Mouse (Mus musculus) liver, embryonic 14.5 days (tissue): ENCODE results near the gene Galm. TPM values are rescaled to one million over a fixed set of nuclear protein-coding genes. Genes with fewer than 3 reads are reported as not detected.

Experiments used
- ATAC-seq: fragments of 200-750 bp; cut with Nextera tagmentation; 2 replicates; pipeline ENCODE4 v1.8.0; 2017; ENCODE audit warnings: moderate number of reproducible peaks, mild to moderate bottlenecking, moderate library complexity; ENCODE audit not compliant: insufficient read depth
- DNase-seq, 3 experiments: peaks; one replicate each; pipeline ENCODE4 v3.0.0-alpha.2; 2012 to 2013; ENCODE audit warnings: low read depth in 3 of 3, low spot score in 3 of 3
- H3K27ac ChIP-seq: fragments of 300-500 bp; sonication (generic); 2 replicates; pipeline ENCODE4 v1.5.1; 2014; ENCODE audit warnings: moderate library complexity, mild to moderate bottlenecking, control low read depth, inconsistent platforms
- H3K27me3 ChIP-seq: fragments of 300-500 bp; sonication (generic); 2 replicates; pipeline ENCODE4 v1.6.1; 2014; ENCODE audit warnings: mild to moderate bottlenecking, low read length, moderate library complexity; ENCODE audit not compliant: control insufficient read depth, insufficient read depth
- H3K36me3 ChIP-seq: fragments of 300-500 bp; sonication (generic); replicated peaks from 2 replicates; pipeline ENCODE4 v1.6.1; 2014; ENCODE audit warnings: low read depth; ENCODE audit not compliant: control insufficient read depth, insufficient read depth
- H3K4me1 ChIP-seq, 2 experiments: fragments of 200-500 bp in 1 of 2; fragments of 300-500 bp in 1 of 2; sonication (generic) in 1 of 2; replicated peaks; 2 replicates each; pipeline ENCODE4 v1.6.1; 2012 to 2014; ENCODE audit warnings: antibody characterized with exemption in 1 of 2, inconsistent platforms in 1 of 2, low read length in 1 of 2; ENCODE audit not compliant: control insufficient read depth in 2 of 2, insufficient read depth in 2 of 2
- H3K4me2 ChIP-seq: fragments of 300-500 bp; sonication (generic); 2 replicates; pipeline ENCODE4 v1.6.1; 2014; ENCODE audit warnings: low read depth, mild to moderate bottlenecking, control low read depth, moderate library complexity
- H3K4me3 ChIP-seq, 2 experiments: fragments of 200-500 bp in 1 of 2; fragments of 300-500 bp in 1 of 2; sonication (generic) in 1 of 2; 2 replicates each; pipeline ENCODE4 v1.5.1; 2012 to 2014; ENCODE audit warnings: low read depth in 2 of 2, low read length in 2 of 2, mild to moderate bottlenecking in 2 of 2, control low read depth in 1 of 2, inconsistent platforms in 1 of 2, moderate library complexity in 1 of 2; ENCODE audit not compliant: insufficient read depth in 1 of 2
- H3K9ac ChIP-seq: fragments of 300-500 bp; sonication (generic); replicated peaks from 2 replicates; pipeline ENCODE4 v1.6.1; 2014; ENCODE audit warnings: mild to moderate bottlenecking, control low read depth, moderate library complexity
- H3K9me3 ChIP-seq: fragments of 300-500 bp; sonication (generic); 2 replicates; pipeline ENCODE4 v1.6.1; 2016; ENCODE audit warnings: low read length, mixed read lengths; ENCODE audit not compliant: control insufficient read depth
- CTCF ChIP-seq: IDR thresholded peaks from 2 replicates; pipeline ENCODE4 v1.5.1; 2016; ENCODE audit warnings: antibody characterized with exemption, low read depth, control low read depth
- EP300 ChIP-seq: IDR thresholded peaks from 2 replicates; pipeline ENCODE4 v1.6.1; 2016; ENCODE audit warnings: antibody characterized with exemption, low read depth
- WGBS: fragments of 180-500 bp; shearing (Covaris S2); extraction: QIAGEN DNeasy Blood & Tissue Kit; methylation state at CpG from one replicate; pipeline ENCODE4 v1.1.7; 2014; ENCODE audit not compliant: insufficient replicate concordance; 5-methylcytosine and 5-hydroxymethylcytosine counted together
- polyA plus RNA-seq, 2 experiments: library from polyadenylated mRNA; depleted of rRNA in 1 of 2; stranded (reverse) in 1 of 2; unstranded in 1 of 2; fragments of >200 nt; fragmentation: Nextera tagmentation in 1 of 2; extraction: Ambion mirVana in 1 of 2; gene quantifications; 2 replicates each; pipeline versions ENCODE4 v1.2.1 to v1.2.3; 2012 to 2014

Galm gene
- polyA plus RNA-seq, 2 experiments: 14.0 to 22.7 TPM

- no peaks in the 10 kb centered on the region for H3K36me3 ChIP-seq
- H3K4me1 ChIP-seq: peaks cover 0 to 4% of the 10 kb centered on the region in 2 experiments; a peak in 2 of 4 replicates
- DNase-seq (no peak), ATAC-seq (no peak)
- no peak overlapping the region for H3K27ac ChIP-seq
- no peaks in the 10 kb centered on the region for H3K9me3 ChIP-seq
- H3K4me2 ChIP-seq: no peak overlapping the region
- no peaks in the 10 kb centered on the region for H3K27me3 ChIP-seq
- H3K9ac ChIP-seq: no peak overlapping the region
- WGBS: 34% methylated on average over 3 of the region's 3 CpGs
- TF ChIP-seq CTCF: no peak
- no peak for TF ChIP-seq EP300
- H3K4me3 ChIP-seq: no peak overlapping the region
Observed at GRCm38 (mm10) chr17:80145771-80146170, 18.5 kb downstream of the Galm start.

DNA sequence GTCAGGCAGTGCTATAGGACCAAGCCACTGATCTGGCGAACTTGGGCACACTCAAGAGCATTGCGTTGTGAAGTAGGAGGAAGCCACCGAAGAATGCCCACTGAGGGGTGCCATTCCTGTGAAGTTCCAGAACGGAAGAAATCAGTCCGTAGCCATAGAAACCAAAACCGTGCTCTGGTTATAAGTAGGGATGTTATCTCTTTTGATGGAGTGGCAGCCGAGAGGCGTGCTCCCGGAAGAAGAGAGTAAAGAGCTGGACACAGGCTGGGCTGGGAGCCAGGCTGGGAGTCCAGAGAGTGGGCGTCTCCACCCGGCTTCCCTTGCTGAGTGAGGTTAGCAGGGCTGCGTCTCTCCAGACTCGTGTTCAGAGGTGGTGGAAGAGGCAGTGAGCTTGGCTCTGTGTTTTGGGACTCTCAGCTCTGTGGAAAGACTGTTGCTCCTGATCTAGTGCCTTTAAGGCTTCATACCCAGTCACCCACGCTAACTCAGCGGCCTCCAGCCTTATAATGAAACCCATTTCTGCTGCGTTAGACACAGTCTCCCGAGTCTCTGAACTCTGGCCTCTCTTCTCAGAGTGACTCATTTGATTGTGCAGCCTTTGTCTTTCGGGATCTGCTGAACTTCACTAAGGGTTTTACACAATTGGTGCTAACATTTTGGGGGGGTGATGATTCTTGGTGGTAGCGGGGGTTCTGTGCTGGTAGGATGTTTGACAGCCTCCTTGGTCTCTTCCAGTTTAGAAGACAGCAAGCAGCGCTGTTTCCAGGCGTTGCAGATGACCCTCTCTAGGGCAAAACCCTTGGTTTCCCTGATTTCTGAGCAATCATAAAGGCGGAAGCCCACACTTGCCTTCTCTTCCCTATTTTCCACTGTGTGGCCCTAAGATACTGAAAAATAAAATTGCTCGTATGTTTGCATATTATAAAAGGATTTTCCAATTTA, 21.1 kb downstream of the Galm start:
- Histone ChIP-seq H3K27me3 (no peaks in the 10 kb centered on the region), H3K4me1 (peaks cover 0 to 9% of the 10 kb centered on the region in 2 experiments; a peak in 2 of 4 replicates), H3K9ac (no peak overlapping the region), H3K27ac (no peak overlapping the region), H3K9me3 (no peaks in the 10 kb centered on the region), H3K4me2 (no peak overlapping the region), H3K36me3 (no peaks in the 10 kb centered on the region), H3K4me3 (no peak overlapping the region)
- TF ChIP-seq CTCF (no peak), EP300 (no peak)
- DNase-seq: no peak
- no peak for ATAC-seq
- 62% methylated on average over 23 of the region's 23 CpGs for WGBS

DNA sequence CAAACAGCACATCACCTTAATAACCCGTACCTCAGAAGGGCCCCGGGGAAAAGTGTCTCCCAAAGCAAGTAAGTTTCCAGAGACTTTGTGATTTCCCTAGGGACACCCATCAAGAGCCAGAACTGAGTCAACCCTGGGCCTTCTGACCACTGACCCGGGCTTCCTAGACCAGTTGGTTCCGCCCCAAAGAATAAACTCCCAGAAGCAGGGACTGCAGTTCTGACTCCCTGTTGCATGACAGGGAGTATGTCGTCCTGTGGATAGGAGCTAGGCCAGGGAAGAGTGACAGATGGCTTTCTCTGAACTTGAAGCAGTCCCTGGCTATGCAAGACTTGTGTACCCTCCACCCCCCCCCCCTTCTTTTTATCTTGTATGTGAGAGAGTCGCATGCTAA, 21.7 kb downstream of the Galm start:
- no peak overlapping the region for H3K9ac ChIP-seq
- no peak for TF ChIP-seq CTCF
- no peak for TF ChIP-seq EP300
- no peak overlapping the region for H3K27ac ChIP-seq
- peaks cover 0 to 5% of the 10 kb centered on the region in 2 experiments; a peak in 2 of 4 replicates for H3K4me1 ChIP-seq
- H3K4me2 ChIP-seq: no peak overlapping the region
- ATAC-seq: no peak
- no peaks in the 10 kb centered on the region for H3K9me3 ChIP-seq
- H3K4me3 ChIP-seq: no peak overlapping the region
- no peaks in the 10 kb centered on the region for H3K36me3 ChIP-seq
- WGBS: 68% methylated on average over 6 of the region's 6 CpGs
- DNase-seq: no peak
- no peaks in the 10 kb centered on the region for H3K27me3 ChIP-seq

GRCm38 (mm10) chr17:80151353-80151752, 24.1 kb downstream of the Galm start:
- no peak overlapping the region for H3K27ac ChIP-seq
- H3K36me3 ChIP-seq: no peaks in the 10 kb centered on the region
- no peak for DNase-seq
- TF ChIP-seq EP300: no peak
- TF ChIP-seq CTCF: no peak
- 41% methylated on average over 5 of the region's 5 CpGs for WGBS
- no peaks in the 10 kb centered on the region for H3K27me3 ChIP-seq
- no peak for ATAC-seq
- no peak overlapping the region for H3K4me2 ChIP-seq
- H3K4me1 ChIP-seq: peaks cover 0 to 5% of the 10 kb centered on the region in 2 experiments; a peak in 2 of 4 replicates
- no peak overlapping the region for H3K4me3 ChIP-seq
- H3K9me3 ChIP-seq: no peaks in the 10 kb centered on the region
- no peak overlapping the region for H3K9ac ChIP-seq

DNA sequence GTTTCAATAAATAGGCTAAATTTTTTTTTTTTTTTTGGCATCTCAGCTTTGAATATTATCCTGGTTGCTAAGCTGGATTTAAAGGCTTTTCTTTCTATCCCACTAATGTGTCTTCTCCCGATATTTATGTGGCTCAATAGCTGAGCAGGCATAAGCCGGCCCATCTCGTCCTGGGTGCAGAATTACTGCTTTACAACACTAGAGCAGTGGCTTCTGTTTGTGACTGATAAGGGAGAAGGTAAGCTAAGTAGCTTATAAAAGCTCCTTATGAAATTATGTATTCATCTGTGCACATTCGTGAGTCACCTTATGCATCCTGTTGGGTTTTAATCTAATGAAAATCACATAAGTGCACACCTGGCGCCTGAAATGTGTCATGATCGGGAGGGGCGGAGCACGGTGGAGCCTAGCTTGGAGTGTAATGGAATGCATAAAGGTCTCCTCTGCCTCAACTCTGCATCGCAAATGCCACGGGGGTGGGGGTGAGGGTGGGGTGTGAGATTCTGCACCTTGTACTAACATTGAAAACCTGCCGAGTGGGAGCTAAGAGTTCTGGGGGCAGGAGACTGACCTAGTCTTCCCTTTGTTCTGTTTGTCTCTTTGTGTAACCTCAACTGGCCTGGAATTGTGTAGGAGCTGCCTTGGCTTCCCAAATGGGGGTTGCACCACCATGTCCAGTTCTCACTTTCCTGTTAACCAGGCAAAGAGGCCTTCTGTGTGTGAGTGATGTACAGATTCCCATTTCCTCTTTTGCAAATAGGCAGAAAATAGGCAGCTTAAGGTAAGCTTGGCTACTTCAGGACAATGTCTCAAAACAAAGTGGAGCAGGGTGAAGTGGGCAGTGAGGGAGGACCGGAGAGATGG, 25.7 kb downstream of the Galm start:
- no peak overlapping the region for H3K27ac ChIP-seq
- no peaks in the 10 kb centered on the region for H3K9me3 ChIP-seq
- no peak overlapping the region for H3K4me3 ChIP-seq
- 0 out of 2 replicates have a peak, but pooled peaks have one; percentile 51 for ATAC-seq
- 40% methylated on average over 12 of the region's 12 CpGs for WGBS
- H3K27me3 ChIP-seq: no peaks in the 10 kb centered on the region
- no peak for TF ChIP-seq CTCF
- no peak for TF ChIP-seq EP300
- no peaks in the 10 kb centered on the region for H3K36me3 ChIP-seq
- no peak overlapping the region for H3K9ac ChIP-seq
- no peak overlapping the region for H3K4me2 ChIP-seq
- no peak for DNase-seq
- H3K4me1 ChIP-seq: peaks cover 0 to 5% of the 10 kb centered on the region in 2 experiments; a peak in 2 of 4 replicates
